9 mouse cellular contexts compared by ENCODE assay signal in the genomic region with DNA sequence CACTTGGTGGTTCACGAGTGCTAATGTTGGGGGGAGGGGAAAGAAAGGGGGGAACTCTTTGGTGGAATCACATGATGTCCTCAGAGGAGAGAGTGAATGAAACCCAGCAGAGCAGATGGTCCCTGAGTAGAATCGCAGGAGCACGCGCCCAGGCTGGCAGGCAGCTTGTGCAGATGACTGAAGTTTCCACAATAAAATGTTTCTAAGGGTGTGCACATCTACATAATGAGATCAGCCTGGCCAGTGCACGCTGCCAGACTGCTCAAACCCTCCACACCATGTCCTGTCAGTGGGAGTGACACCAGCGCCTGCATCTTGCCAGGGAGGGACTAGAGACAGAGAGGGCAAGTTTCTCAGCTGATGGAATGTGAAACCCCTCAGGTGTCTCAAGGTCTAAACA. TPM values are rescaled to one million over a fixed set of nuclear protein-coding genes. Genes with fewer than 3 reads are reported as not detected.
A peak's percentile ranks its signal among the peaks of the same experiment; 100 is the strongest.
DNase-seq lines count a peak whose midpoint lies in the region; ATAC-seq and TF ChIP-seq lines count a peak whose summit lies in the region.
"Had no signal": no experiment of that assay in that cellular context is flagged by ENCODE, and none has a peak within 500 bp of the region (broad histone marks: within the 10 kb centered on the region; RNA-seq: fewer than 3 reads in every experiment).

No protein-coding gene starts in this region.

- WGBS in midbrain, embryonic 13.5 days, result 38% methylated on average over 6 of the region's 6 CpGs
- 65% methylated on average over 6 of the region's 6 CpGs for WGBS in midbrain, embryonic 11.5 days
- WGBS in thymus, adult 2 months, result 64% methylated on average over 6 of the region's 6 CpGs

- H3K9ac ChIP-seq in midbrain, embryonic 13.5 days (replicated peaks), result no peak overlapping the region; the same call in 1 of the 2 replicates
- H3K9ac ChIP-seq in midbrain, embryonic 11.5 days (ENCODE audit: low read length), result no peak overlapping the region

- no peaks in the 10 kb centered on the region for H3K27me3 ChIP-seq in midbrain, embryonic 13.5 days
- H3K27me3 ChIP-seq in midbrain, embryonic 11.5 days (ENCODE audit: control insufficient read depth, insufficient read depth, low read length), result no peaks in the 10 kb centered on the region
- H3K27me3 ChIP-seq in thymus, adult 2 months (ENCODE audit: control insufficient read depth, insufficient read depth, low read length), result no peaks in the 10 kb centered on the region

- no peak overlapping the region for H3K27ac ChIP-seq in midbrain, embryonic 13.5 days
- no peak overlapping the region for H3K27ac ChIP-seq in midbrain, embryonic 11.5 days (ENCODE audit: low read depth, low read length)
- no peak overlapping the region for H3K27ac ChIP-seq in thymus, adult 2 months (ENCODE audit: control insufficient read depth, insufficient read depth, low read length)

- H3K4me1 ChIP-seq in midbrain, embryonic 13.5 days (replicated peaks), result peaks cover 9% of the 10 kb centered on the region
- no peaks in the 10 kb centered on the region for H3K4me1 ChIP-seq in midbrain, embryonic 11.5 days (ENCODE audit: control insufficient read depth, insufficient read depth, low read length)
- H3K4me1 ChIP-seq in thymus, adult 2 months (replicated peaks; ENCODE audit: control insufficient read depth, insufficient read depth, low read length), result peaks cover 39% of the 10 kb centered on the region

- no peak for TF ChIP-seq CTCF in thymus, adult 2 months (IDR thresholded peaks at IDR 0.05; ENCODE audit: borderline replicate concordance, control insufficient read depth, extremely low read depth, insufficient read depth, low read length, poor library complexity)

- DNase-seq in midbrain, embryonic 11.5 days (ENCODE audit: low spot score, missing footprints), result no peak
- DNase-seq in frontal cortex, postnatal 36 days (ENCODE audit: low spot score in 2 of 2), result peak; percentile 36 to 65
- peak; percentile 77 to 81 for DNase-seq in layer of hippocampus, adult 8-10 months (ENCODE audit: low spot score in 2 of 2)
- DNase-seq in right cerebral cortex, postnatal 36 days (ENCODE audit: low spot score in 2 of 2), result peak; percentile 56 to 64
- no peak for DNase-seq in thymus, adult 2 months
- DNase-seq in kidney, postnatal 36 days, result no peak

- H3K4me3 ChIP-seq in midbrain, embryonic 13.5 days (replicated peaks), result no peak overlapping the region
- no peak overlapping the region for H3K4me3 ChIP-seq in midbrain, embryonic 11.5 days (ENCODE audit: low read depth, low read length)
- H3K4me3 ChIP-seq in thymus, adult 2 months (ENCODE audit: control insufficient read depth, insufficient read depth, low read length), result no peak overlapping the region

- no peaks in the 10 kb centered on the region for H3K36me3 ChIP-seq in midbrain, embryonic 13.5 days
- H3K36me3 ChIP-seq in midbrain, embryonic 11.5 days (ENCODE audit: control insufficient read depth, insufficient read depth, low read length), result no peaks in the 10 kb centered on the region
- H3K36me3 ChIP-seq in thymus, adult 2 months (ENCODE audit: control insufficient read depth, insufficient read depth, low read length), result no peaks in the 10 kb centered on the region

- H3K4me2 ChIP-seq in midbrain, embryonic 13.5 days (replicated peaks), result no peak overlapping the region
- no peak overlapping the region for H3K4me2 ChIP-seq in midbrain, embryonic 11.5 days

- no peak for TF ChIP-seq POLR2A in thymus, adult 2 months (IDR thresholded peaks at IDR 0.05; ENCODE audit: control insufficient read depth, extremely low read depth, insufficient read depth, low read length, poor library complexity)

- H3K9me3 ChIP-seq in midbrain, embryonic 13.5 days, result no peaks in the 10 kb centered on the region
- H3K9me3 ChIP-seq in midbrain, embryonic 11.5 days (ENCODE audit: control insufficient read depth, low read length), result no peaks in the 10 kb centered on the region

- peak; percentile 74 for ATAC-seq in midbrain, embryonic 13.5 days
- no peak; the same call in 1 of the 2 replicates for ATAC-seq in midbrain, embryonic 11.5 days (ENCODE audit: low FRiP score)
- ATAC-seq in granulocyte monocyte progenitor cell, adult 5-6 weeks (replicated peaks; ENCODE audit: poor library complexity, severe bottlenecking), result no peak

RNA-seq across cellular contexts. Expression of a gene that starts 10.9 kb away (rescaled TPM):
- polyA plus RNA-seq in midbrain, embryonic 13.5 days (2015; fragmentation: Nextera tagmentation; extraction: Ambion mirVana), result 6.5 and 8.2 TPM in 2 replicates
- polyA plus RNA-seq in midbrain, embryonic 11.5 days (2014; fragmentation: Nextera tagmentation; extraction: Ambion mirVana), result 7.1 and 7.3 TPM in 2 replicates
- total RNA-seq in layer of hippocampus, adult 8-10 months (2022), result 10 to 100 TPM in 3 of 4 experiments, 1 to 10 TPM in 1; 9.2 to 17.6 (median 14.7) TPM
- total RNA-seq in granulocyte monocyte progenitor cell, adult 5-6 weeks (2014; fragmentation: Nextera tagmentation), result 0.73 and 2.3 TPM in 2 replicates
- 0.26 TPM in 1 of 2 replicates, not detected in the other for total RNA-seq in granulocyte monocyte progenitor cell, adult 5-6 weeks (2017)
- polyA plus RNA-seq in thymus, adult 2 months (2012; rRNA removed), result 56.8 and 63.9 TPM in 2 replicates

RNA-seq across cellular contexts. Expression of a gene that starts 13.0 kb away (rescaled TPM):
- polyA plus RNA-seq in midbrain, embryonic 13.5 days (2015; fragmentation: Nextera tagmentation; extraction: Ambion mirVana), result 9.4 and 10.6 TPM in 2 replicates
- polyA plus RNA-seq in midbrain, embryonic 11.5 days (2014; fragmentation: Nextera tagmentation; extraction: Ambion mirVana), result 15.0 and 15.8 TPM in 2 replicates
- total RNA-seq in layer of hippocampus, adult 8-10 months (2022), result 10 to 100 TPM; 12.3 to 25.9 (median 19.4) TPM
- not detected in 2 replicates for total RNA-seq in granulocyte monocyte progenitor cell, adult 5-6 weeks (2014; fragmentation: Nextera tagmentation)
- total RNA-seq in granulocyte monocyte progenitor cell, adult 5-6 weeks (2017), result not detected in 2 replicates
- 18.5 and 22.9 TPM in 2 replicates for polyA plus RNA-seq in thymus, adult 2 months (2012; rRNA removed)
- total RNA-seq: megakaryocyte-erythroid progenitor cell, adult 5-6 weeks had no signal

RNA-seq across cellular contexts. Expression of a gene that starts 29.4 kb away (rescaled TPM):
- polyA plus RNA-seq in midbrain, embryonic 13.5 days (2015; fragmentation: Nextera tagmentation; extraction: Ambion mirVana), result 55.4 and 63.0 TPM in 2 replicates
- 83.8 and 97.4 TPM in 2 replicates for polyA plus RNA-seq in midbrain, embryonic 11.5 days (2014; fragmentation: Nextera tagmentation; extraction: Ambion mirVana)
- total RNA-seq in layer of hippocampus, adult 8-10 months (2022), result 10 to 100 TPM; 22.9 to 30.8 (median 25.1) TPM
- 84.1 and 88.5 TPM in 2 replicates for total RNA-seq in granulocyte monocyte progenitor cell, adult 5-6 weeks (2014; fragmentation: Nextera tagmentation)
- 55.8 and 95.4 TPM in 2 replicates for total RNA-seq in granulocyte monocyte progenitor cell, adult 5-6 weeks (2017)
- polyA plus RNA-seq in thymus, adult 2 months (2012; rRNA removed), result 309 and 345 TPM in 2 replicates

RNA-seq across cellular contexts. Expression of a gene that starts 45.2 kb away (rescaled TPM):
- 2.3 and 2.6 TPM in 2 replicates for polyA plus RNA-seq in midbrain, embryonic 13.5 days (2015; fragmentation: Nextera tagmentation; extraction: Ambion mirVana)
- polyA plus RNA-seq in midbrain, embryonic 11.5 days (2014; fragmentation: Nextera tagmentation; extraction: Ambion mirVana), result 4.5 and 4.6 TPM in 2 replicates
- 10 to 100 TPM; 10.6 to 18.9 (median 13.0) TPM for total RNA-seq in layer of hippocampus, adult 8-10 months (2022)
- total RNA-seq in granulocyte monocyte progenitor cell, adult 5-6 weeks (2014; fragmentation: Nextera tagmentation), result not detected in 2 replicates
- not detected in 2 replicates for total RNA-seq in granulocyte monocyte progenitor cell, adult 5-6 weeks (2017)
- 11.1 and 38.2 TPM in 2 replicates for polyA plus RNA-seq in thymus, adult 2 months (2012; rRNA removed)

RNA-seq across cellular contexts. Expression of a gene that starts 49.8 kb away (rescaled TPM):
- polyA plus RNA-seq in midbrain, embryonic 13.5 days (2015; fragmentation: Nextera tagmentation; extraction: Ambion mirVana), result 0.39 and 0.50 TPM in 2 replicates
- polyA plus RNA-seq in midbrain, embryonic 11.5 days (2014; fragmentation: Nextera tagmentation; extraction: Ambion mirVana), result 0.59 and 0.92 TPM in 2 replicates
- not detected for total RNA-seq in layer of hippocampus, adult 8-10 months (2022)
- not detected in 2 replicates for total RNA-seq in granulocyte monocyte progenitor cell, adult 5-6 weeks (2014; fragmentation: Nextera tagmentation)
- not detected in 2 replicates for total RNA-seq in granulocyte monocyte progenitor cell, adult 5-6 weeks (2017)
- polyA plus RNA-seq in thymus, adult 2 months (2012; rRNA removed), result 19.3 and 68.0 TPM in 2 replicates
- total RNA-seq: megakaryocyte-erythroid progenitor cell, adult 5-6 weeks had no signal

Comparison
In these comparisons a context has a peak if more than half of its experiments do, and no peak if none do; other contexts are left out.
1. DNase-seq: peak in frontal cortex, postnatal 36 days (2 of 2), layer of hippocampus, adult 8-10 months (2 of 2) and right cerebral cortex, postnatal 36 days (2 of 2); none in midbrain, embryonic 11.5 days (single experiment), thymus, adult 2 months (single experiment) and kidney, postnatal 36 days (0 of 2).